Mouse (Mus musculus): ENCODE measurements around the gene Lbp.

GRCm38 (mm10) chr2:158279656-158280055 is 26.6 kb upstream of the Lbp start:
- TF ChIP-seq CTCF (IDR thresholded peaks at IDR 0.05; ENCODE audit: low read depth) (no peak), EP300 (IDR thresholded peaks at IDR 0.05; ENCODE audit: low read depth) (no peak)
